Mouse (Mus musculus): ENCODE results near the gene Nfe2.

- no peak for TF ChIP-seq CTCF (IDR thresholded peaks at IDR 0.05)
- no peak for TF ChIP-seq EP300 (IDR thresholded peaks at IDR 0.05)
Observed at GRCm38 (mm10) chr15:103281465-103282205, 23.4 kb upstream of the Nfe2 start.

Measured in lung, postnatal 0 days (tissue).